Mouse (Mus musculus) hindbrain, embryonic 14.5 days (tissue): ENCODE results near the gene Sertad3. TPM values are rescaled to one million over a fixed set of nuclear protein-coding genes. Genes with fewer than 3 reads are reported as not detected.
"Not testable (repeated sequence)": the region's sequence is repeated elsewhere in the genome, so short reads cannot be mapped to it uniquely, and the experiment has no call there.

Experiments
- ATAC-seq: fragments of 200-750 bp; cut with Nextera tagmentation; 2 replicates; pipeline ENCODE4 v1.8.0; 2017; ENCODE audit warnings: moderate number of reproducible peaks, mild to moderate bottlenecking, moderate TSS enrichment, moderate library complexity; ENCODE audit not compliant: low FRiP score
- DNase-seq: peaks from one replicate; pipeline ENCODE4 v3.0.0-alpha.2; 2015; ENCODE audit warnings: low spot score
- H3K27ac ChIP-seq: fragments of 300-500 bp; sonication (generic); 2 replicates; pipeline ENCODE4 v1.5.1; 2014; ENCODE audit warnings: mild to moderate bottlenecking, moderate library complexity
- H3K27me3 ChIP-seq: fragments of 300-500 bp; sonication (generic); 2 replicates; pipeline ENCODE4 v1.6.1; 2014; ENCODE audit warnings: mild to moderate bottlenecking, low read length, mixed read lengths; ENCODE audit not compliant: control insufficient read depth, insufficient read depth
- H3K36me3 ChIP-seq: fragments of 300-500 bp; sonication (generic); replicated peaks from 2 replicates; pipeline ENCODE4 v1.6.1; 2014; ENCODE audit not compliant: control insufficient read depth, insufficient read depth
- H3K4me1 ChIP-seq: fragments of 300-500 bp; sonication (generic); replicated peaks from 2 replicates; pipeline ENCODE4 v1.6.1; 2014; ENCODE audit warnings: antibody characterized with exemption, low read length, mixed read lengths; ENCODE audit not compliant: control insufficient read depth, insufficient read depth
- H3K4me2 ChIP-seq: fragments of 300-500 bp; sonication (generic); replicated peaks from 2 replicates; pipeline ENCODE4 v1.6.1; 2014; ENCODE audit warnings: mild to moderate bottlenecking, moderate library complexity
- H3K4me3 ChIP-seq: fragments of 300-500 bp; sonication (generic); replicated peaks from 2 replicates; pipeline ENCODE4 v1.5.1; 2014; ENCODE audit warnings: mild to moderate bottlenecking, low read length
- H3K9ac ChIP-seq: fragments of 300-500 bp; sonication (generic); 2 replicates; pipeline ENCODE4 v1.6.1; 2014
- H3K9me3 ChIP-seq: fragments of 300-500 bp; sonication (generic); 2 replicates; pipeline ENCODE4 v1.6.1; 2016; ENCODE audit warnings: low read length; ENCODE audit not compliant: control insufficient read depth
- WGBS: fragments of 180-500 bp; shearing (Covaris S2); extraction: QIAGEN DNeasy Blood & Tissue Kit; methylation state at CpG from one replicate; pipeline ENCODE4 v1.1.7; 2014; 5-methylcytosine and 5-hydroxymethylcytosine counted together
- polyA plus RNA-seq: library from polyadenylated mRNA; unstranded; fragments of >200 nt; fragmentation: Nextera tagmentation; extraction: Ambion mirVana; gene quantifications from 2 replicates; pipeline ENCODE4 v1.2.1, GENCODE M21; 2014

Gene Sertad3
- polyA plus RNA-seq, 1 experiment from 2014 or later, result 8.4 TPM

GRCm38 (mm10) chr7:27494659-27495367 is 21.2 kb downstream of the Sertad3 start:
- DNase-seq, H3K27me3 ChIP-seq, H3K9ac ChIP-seq, H3K36me3 ChIP-seq, H3K4me2 ChIP-seq, H3K9me3 ChIP-seq, ATAC-seq, H3K4me3 ChIP-seq, H3K27ac ChIP-seq, H3K4me1 ChIP-seq: not testable (repeated sequence)
- 88% methylated on average over 8 of the region's 9 CpGs for WGBS

- H3K27me3 ChIP-seq, result no peaks in the 10 kb centered on the region
- ATAC-seq (no peak), DNase-seq (no peak)
- H3K9ac ChIP-seq, result no peak within 1 kb of the TSS
- no peak within 1 kb of the TSS for H3K27ac ChIP-seq
- WGBS, result 73% methylated on average over 3 of the region's 3 CpGs
- H3K36me3 ChIP-seq, result no peaks in the 10 kb centered on the region
- H3K4me2 ChIP-seq, result no peak within 1 kb of the TSS
- H3K9me3 ChIP-seq, result no peaks in the 10 kb centered on the region
- no peak within 1 kb of the TSS for H3K4me3 ChIP-seq
- H3K4me1 ChIP-seq, result no peaks in the 10 kb centered on the region
Measured at GRCm38 (mm10) chr7:27499036-27499435, 25.5 kb downstream of the Sertad3 start, which contains the start of gene Prx. Prx (plus strand) TSS chr7:27499324.

- H3K9me3 ChIP-seq, result no peaks in the 10 kb centered on the region
- no peak overlapping the region for H3K4me3 ChIP-seq
- H3K36me3 ChIP-seq, result no peaks in the 10 kb centered on the region
- no peak overlapping the region for H3K27ac ChIP-seq
- no peak for DNase-seq
- no peak for ATAC-seq
- H3K27me3 ChIP-seq, result no peaks in the 10 kb centered on the region
- no peaks in the 10 kb centered on the region for H3K4me1 ChIP-seq
- no peak overlapping the region for H3K4me2 ChIP-seq
- 80% methylated on average over 4 of the region's 4 CpGs for WGBS
- H3K9ac ChIP-seq, result no peak overlapping the region
Measured at GRCm38 (mm10) chr7:27501620-27502019, 28.1 kb downstream of the Sertad3 start.

- Histone ChIP-seq H3K4me2 (peak overlapping the region; percentile 59), H3K9ac (peak overlapping the region; percentile 66; the same call in 1 of the 2 replicates), H3K4me3 (peak overlapping the region; percentile 44), H3K9me3 (no peaks in the 10 kb centered on the region), H3K36me3 (no peaks in the 10 kb centered on the region), H3K27ac (peak overlapping the region; percentile 93; the same call in 1 of the 2 replicates), H3K27me3 (no peaks in the 10 kb centered on the region), H3K4me1 (peaks cover 8% of the 10 kb centered on the region; the same call in 1 of the 2 replicates)
- WGBS, result 35% methylated on average over 9 of the region's 9 CpGs
- DNase-seq, result no peak
- no peak for ATAC-seq
Measured at GRCm38 (mm10) chr7:27506765-27507370, 33.3 kb downstream of the Sertad3 start.

GRCm38 (mm10) chr7:27507711-27508647 is 34.4 kb downstream of the Sertad3 start:
- H3K27ac ChIP-seq, result peak overlapping the region; percentile 93
- 1% methylated on average over 52 of the region's 54 CpGs for WGBS
- H3K4me1 ChIP-seq, result peaks cover 8% of the 10 kb centered on the region; the same call in 1 of the 2 replicates
- no peaks in the 10 kb centered on the region for H3K9me3 ChIP-seq
- peak; percentile 94 for DNase-seq
- peak overlapping the region; percentile 59 for H3K4me2 ChIP-seq
- ATAC-seq, result peak; percentile 94
- H3K27me3 ChIP-seq, result no peaks in the 10 kb centered on the region
- peak overlapping the region; percentile 66 for H3K9ac ChIP-seq
- no peaks in the 10 kb centered on the region for H3K36me3 ChIP-seq
- peak overlapping the region; percentile 44 for H3K4me3 ChIP-seq

- DNase-seq, result peak; percentile 61
- H3K4me1 ChIP-seq, result peaks cover 8% of the 10 kb centered on the region; the same call in 1 of the 2 replicates
- H3K27ac ChIP-seq, result peak overlapping the region; percentile 93; the same call in 1 of the 2 replicates
- H3K9ac ChIP-seq, result no peak overlapping the region
- ATAC-seq, result 0 out of 2 replicates have a peak, but pooled peaks have one; percentile 25
- H3K27me3 ChIP-seq, result no peaks in the 10 kb centered on the region
- no peaks in the 10 kb centered on the region for H3K9me3 ChIP-seq
- H3K4me2 ChIP-seq, result peak overlapping the region; percentile 59
- peak overlapping the region; percentile 44 for H3K4me3 ChIP-seq
- 25% methylated on average over 6 of the region's 6 CpGs for WGBS
- no peaks in the 10 kb centered on the region for H3K36me3 ChIP-seq
Measured at GRCm38 (mm10) chr7:27508648-27509005, 35.1 kb downstream of the Sertad3 start.

- peaks cover 8% of the 10 kb centered on the region; the same call in 1 of the 2 replicates for H3K4me1 ChIP-seq
- no peaks in the 10 kb centered on the region for H3K27me3 ChIP-seq
- H3K36me3 ChIP-seq, result no peaks in the 10 kb centered on the region
- WGBS, result 91% methylated on average over 2 of the region's 2 CpGs
- no peak overlapping the region for H3K4me2 ChIP-seq
- no peak overlapping the region for H3K27ac ChIP-seq
- no peak overlapping the region for H3K9ac ChIP-seq
- H3K9me3 ChIP-seq, result no peaks in the 10 kb centered on the region
- ATAC-seq, result no peak
- H3K4me3 ChIP-seq, result no peak overlapping the region
- no peak for DNase-seq
Measured at GRCm38 (mm10) chr7:27510809-27511208, 37.2 kb downstream of the Sertad3 start.

GRCm38 (mm10) chr7:27514961-27515360 is 41.4 kb downstream of the Sertad3 start:
- Histone ChIP-seq H3K4me1 (no peaks in the 10 kb centered on the region), H3K9me3 (no peaks in the 10 kb centered on the region), H3K36me3 (no peaks in the 10 kb centered on the region), H3K27me3 (no peaks in the 10 kb centered on the region), H3K4me2 (no peak overlapping the region), H3K27ac (no peak overlapping the region), H3K9ac (no peak overlapping the region), H3K4me3 (no peak overlapping the region)
- 87% methylated on average over 9 of the region's 9 CpGs for WGBS
- no peak for ATAC-seq
- DNase-seq, result no peak

- DNase-seq, result no peak
- H3K4me2 ChIP-seq, result no peak overlapping the region
- no peak for ATAC-seq
- no peak overlapping the region for H3K27ac ChIP-seq
- no peak overlapping the region for H3K4me3 ChIP-seq
- H3K9ac ChIP-seq, result no peak overlapping the region
- H3K9me3 ChIP-seq, result no peaks in the 10 kb centered on the region
- no peaks in the 10 kb centered on the region for H3K4me1 ChIP-seq
- no peaks in the 10 kb centered on the region for H3K27me3 ChIP-seq
- 87% methylated on average over 9 of the region's 9 CpGs for WGBS
- H3K36me3 ChIP-seq, result no peaks in the 10 kb centered on the region
Measured at GRCm38 (mm10) chr7:27518314-27518713, 44.7 kb downstream of the Sertad3 start.
